Mouse (Mus musculus) stomach, embryonic 16.5 days (tissue): ENCODE results near the gene Ablim1. TPM values are rescaled to one million over a fixed set of nuclear protein-coding genes. Genes with fewer than 3 reads are reported as not detected.

Experiments
- polyA plus RNA-seq: library from polyadenylated mRNA; unstranded; fragments of >200 nt; fragmentation: Nextera tagmentation; extraction: Ambion mirVana; gene quantifications from 2 replicates; pipeline ENCODE4 v1.2.1, GENCODE M21; 2015

The Ablim1 gene
- polyA plus RNA-seq, 1 experiment from 2014 or later: 66.5 TPM

Other genes starting within 250 kb of the Ablim1 start
- gene Fam160b1, start 45.8 kb upstream of the Ablim1 start, polyA plus RNA-seq: 11.6 and 12.4 TPM in 2 replicates
- 24.7 and 25.8 TPM in 2 replicates for gene Trub1, start 138.0 kb upstream of the Ablim1 start, polyA plus RNA-seq